Mouse (Mus musculus): ENCODE measurements around the gene Fam117a. TPM values are rescaled to one million over a fixed set of nuclear protein-coding genes. Genes with fewer than 3 reads are reported as not detected.
A peak's percentile ranks its signal among the peaks of the same experiment; 100 is the strongest.

Gene Fam117a
- total RNA-seq, 1 experiment from 2014 or later, result 31.6 TPM

GRCm38 (mm10) chr11:95384319-95384972 is 47.6 kb downstream of the Fam117a start, which contains the start of gene Slc35b1:
Gene Slc35b1 (plus strand): TSS chr11:95384692.
- peak; percentile 89 for ATAC-seq (replicated peaks; ENCODE audit: insufficient number of reproducible peaks, low FRiP score, low TSS enrichment, poor library complexity, severe bottlenecking)

- ATAC-seq (replicated peaks; ENCODE audit: insufficient number of reproducible peaks, low FRiP score, low TSS enrichment, poor library complexity, severe bottlenecking), result 0 out of 2 replicates have a peak, but pooled peaks have one; percentile 1
Measured at GRCm38 (mm10) chr11:95384973-95385320, 48.1 kb downstream of the Fam117a start.

- ATAC-seq (replicated peaks; ENCODE audit: insufficient number of reproducible peaks, low FRiP score, low TSS enrichment, poor library complexity, severe bottlenecking), result no peak
Measured at GRCm38 (mm10) chr11:95387354-95387753, 50.5 kb downstream of the Fam117a start.

GRCm38 (mm10) chr11:95389006-95389405 is 52.2 kb downstream of the Fam117a start:
- ATAC-seq (replicated peaks; ENCODE audit: insufficient number of reproducible peaks, low FRiP score, low TSS enrichment, poor library complexity, severe bottlenecking), result no peak

- no peak for ATAC-seq (replicated peaks; ENCODE audit: insufficient number of reproducible peaks, low FRiP score, low TSS enrichment, poor library complexity, severe bottlenecking)
Measured at GRCm38 (mm10) chr11:95390420-95390819, 53.6 kb downstream of the Fam117a start.

GRCm38 (mm10) chr11:95391201-95391600 is 54.4 kb downstream of the Fam117a start:
- ATAC-seq (replicated peaks; ENCODE audit: insufficient number of reproducible peaks, low FRiP score, low TSS enrichment, poor library complexity, severe bottlenecking), result no peak

- no peak for ATAC-seq (replicated peaks; ENCODE audit: insufficient number of reproducible peaks, low FRiP score, low TSS enrichment, poor library complexity, severe bottlenecking)
Measured at GRCm38 (mm10) chr11:95391743-95392142, 54.9 kb downstream of the Fam117a start.

- no peak for ATAC-seq (replicated peaks; ENCODE audit: insufficient number of reproducible peaks, low FRiP score, low TSS enrichment, poor library complexity, severe bottlenecking)
Measured at GRCm38 (mm10) chr11:95392223-95392667, 55.4 kb downstream of the Fam117a start.

GRCm38 (mm10) chr11:95392708-95393499 is 56.1 kb downstream of the Fam117a start:
- no peak for ATAC-seq (replicated peaks; ENCODE audit: insufficient number of reproducible peaks, low FRiP score, low TSS enrichment, poor library complexity, severe bottlenecking)

GRCm38 (mm10) chr11:95393500-95393816 is 56.6 kb downstream of the Fam117a start:
- no peak for ATAC-seq (replicated peaks; ENCODE audit: insufficient number of reproducible peaks, low FRiP score, low TSS enrichment, poor library complexity, severe bottlenecking)

GRCm38 (mm10) chr11:95394112-95394511 is 57.3 kb downstream of the Fam117a start:
- no peak for ATAC-seq (replicated peaks; ENCODE audit: insufficient number of reproducible peaks, low FRiP score, low TSS enrichment, poor library complexity, severe bottlenecking)

GRCm38 (mm10) chr11:95396548-95396947 is 59.7 kb downstream of the Fam117a start:
- no peak for ATAC-seq (replicated peaks; ENCODE audit: insufficient number of reproducible peaks, low FRiP score, low TSS enrichment, poor library complexity, severe bottlenecking)

GRCm38 (mm10) chr11:95397843-95398835 is 61.3 kb downstream of the Fam117a start:
- peak; percentile 76 for ATAC-seq (replicated peaks; ENCODE audit: insufficient number of reproducible peaks, low FRiP score, low TSS enrichment, poor library complexity, severe bottlenecking)

- no peak for ATAC-seq (replicated peaks; ENCODE audit: insufficient number of reproducible peaks, low FRiP score, low TSS enrichment, poor library complexity, severe bottlenecking)
Measured at GRCm38 (mm10) chr11:95399520-95400020, 62.8 kb downstream of the Fam117a start.

GRCm38 (mm10) chr11:95401568-95401967 is 64.8 kb downstream of the Fam117a start:
- no peak for ATAC-seq (replicated peaks; ENCODE audit: insufficient number of reproducible peaks, low FRiP score, low TSS enrichment, poor library complexity, severe bottlenecking)

GRCm38 (mm10) chr11:95402196-95402595 is 65.4 kb downstream of the Fam117a start:
- no peak for ATAC-seq (replicated peaks; ENCODE audit: insufficient number of reproducible peaks, low FRiP score, low TSS enrichment, poor library complexity, severe bottlenecking)

- ATAC-seq (replicated peaks; ENCODE audit: insufficient number of reproducible peaks, low FRiP score, low TSS enrichment, poor library complexity, severe bottlenecking), result no peak
Measured at GRCm38 (mm10) chr11:95402658-95403101, 65.9 kb downstream of the Fam117a start.

GRCm38 (mm10) chr11:95403382-95404340 is 66.8 kb downstream of the Fam117a start:
- no peak for ATAC-seq (replicated peaks; ENCODE audit: insufficient number of reproducible peaks, low FRiP score, low TSS enrichment, poor library complexity, severe bottlenecking)
